Mouse (Mus musculus): ENCODE measurements around the gene Zfp867.

- no peak for TF ChIP-seq EP300 (IDR thresholded peaks at IDR 0.05; ENCODE audit: low read depth)
- no peak for TF ChIP-seq CTCF (IDR thresholded peaks at IDR 0.05; ENCODE audit: low read depth)
These were observed 44.1 kb downstream of the Zfp867 start for GRCm38 (mm10) chr11:59428057-59428660.

Data from liver, postnatal 0 days (tissue).